Mouse (Mus musculus): ENCODE data around the gene Il1r1.

GRCm38 (mm10) chr1:40263122-40263498 lies 38.2 kb downstream of the Il1r1 start:
- no peak for TF ChIP-seq POLR2A (IDR thresholded peaks at IDR 0.05; ENCODE audit: insufficient read depth, low read length)
- TF ChIP-seq EP300 (IDR thresholded peaks at IDR 0.05; ENCODE audit: insufficient read depth, low read depth, low read length) = no peak
- TF ChIP-seq CTCF (IDR thresholded peaks at IDR 0.05; ENCODE audit: low read depth, low read length) = no peak

Data from ES-Bruce4 (cell line).